Mouse (Mus musculus): Measurements from ENCODE around the gene Nek7. TPM values are rescaled to one million over a fixed set of nuclear protein-coding genes. Genes with fewer than 3 reads are reported as not detected.

The Nek7 gene
- polyA plus RNA-seq, 1 experiment from 2014 or later = 13.6 TPM

DNA sequence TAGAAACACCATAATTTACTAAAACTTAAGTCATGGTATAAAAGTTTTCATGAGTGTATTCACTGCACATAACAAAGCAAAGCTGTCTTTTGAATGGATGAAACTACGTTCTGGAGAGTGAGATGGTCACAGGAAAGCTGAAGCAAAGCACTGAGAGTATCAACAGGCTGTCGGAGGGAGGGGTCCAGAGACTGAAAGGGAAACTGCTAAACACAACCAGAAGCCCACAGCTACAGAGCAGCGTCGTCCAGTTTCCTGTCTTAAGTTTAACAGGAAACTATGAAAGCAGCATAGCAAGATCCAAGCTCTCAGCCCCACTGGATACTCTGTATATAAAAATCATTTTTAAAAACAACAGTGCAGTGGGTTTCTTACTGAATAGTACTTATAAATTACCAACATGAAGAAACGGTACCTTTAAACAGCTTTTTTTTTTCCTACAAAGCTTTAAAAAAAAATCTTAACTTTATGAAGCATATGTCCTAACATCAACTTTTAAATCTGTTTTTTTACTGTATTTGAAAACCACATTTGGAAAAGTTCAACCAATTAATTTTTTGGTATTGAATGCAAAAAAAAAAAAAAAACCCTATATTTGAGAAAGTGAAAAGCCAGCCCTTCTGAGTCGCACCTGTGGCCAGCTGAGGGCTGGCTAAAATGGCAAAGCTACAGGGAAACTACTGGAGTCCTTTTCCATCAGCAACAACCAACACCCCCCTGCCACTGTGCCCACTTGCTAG lies 102.4 kb downstream of the Nek7 start:
- Histone ChIP-seq H3K27me3 (replicated peaks; ENCODE audit: control insufficient read depth, insufficient read depth, low read length) (no peaks in the 10 kb centered on the region), H3K4me2 (ENCODE audit: low read length) (no peak overlapping the region), H3K36me3 (ENCODE audit: control insufficient read depth, insufficient read depth, low read length) (no peaks in the 10 kb centered on the region), H3K9me3 (replicated peaks; ENCODE audit: control insufficient read depth, low read length) (no peaks in the 10 kb centered on the region), H3K4me3 (ENCODE audit: low read depth, low read length) (no peak overlapping the region), H3K9ac (ENCODE audit: low read length) (no peak overlapping the region), H3K4me1 (ENCODE audit: control insufficient read depth, insufficient read depth, low read length) (peaks cover 5% of the 10 kb centered on the region; the same call in 1 of the 2 replicates), H3K27ac (ENCODE audit: low read depth, low read length) (no peak overlapping the region)
- DNase-seq (ENCODE audit: low spot score) = no peak
- peak; percentile 18; the same call in 1 of the 2 replicates for ATAC-seq
- WGBS = 50% methylated on average over 6 of the region's 6 CpGs

DNA sequence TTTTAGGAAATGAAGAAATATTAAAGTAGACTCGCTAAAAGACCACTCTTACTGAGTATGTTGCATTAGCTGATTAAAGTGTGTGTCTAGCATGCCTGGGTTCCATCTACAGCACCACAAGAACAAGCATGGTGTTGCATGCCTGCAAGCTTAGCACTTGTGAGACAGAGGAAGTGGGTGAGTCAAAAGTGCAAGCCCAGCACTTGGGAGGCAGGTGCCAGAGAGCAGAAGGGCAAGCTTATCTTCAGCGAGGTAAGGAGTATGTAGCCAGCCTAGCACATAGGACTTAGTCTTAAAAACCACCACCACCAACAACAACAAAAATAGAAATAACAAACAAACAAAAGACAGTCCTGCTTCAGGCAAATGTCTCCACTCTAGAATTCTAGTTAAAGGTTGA lies 103.0 kb downstream of the Nek7 start:
- H3K4me3 ChIP-seq (ENCODE audit: low read depth, low read length) = no peak overlapping the region
- no peak overlapping the region for H3K27ac ChIP-seq (ENCODE audit: low read depth, low read length)
- H3K9me3 ChIP-seq (replicated peaks; ENCODE audit: control insufficient read depth, low read length) = no peaks in the 10 kb centered on the region
- H3K36me3 ChIP-seq (ENCODE audit: control insufficient read depth, insufficient read depth, low read length) = no peaks in the 10 kb centered on the region
- H3K27me3 ChIP-seq (replicated peaks; ENCODE audit: control insufficient read depth, insufficient read depth, low read length) = no peaks in the 10 kb centered on the region
- DNase-seq (ENCODE audit: low spot score) (no peak), ATAC-seq (no peak)
- H3K4me1 ChIP-seq (ENCODE audit: control insufficient read depth, insufficient read depth, low read length) = peaks cover 5% of the 10 kb centered on the region; the same call in 1 of the 2 replicates
- H3K4me2 ChIP-seq (ENCODE audit: low read length) = no peak overlapping the region
- WGBS = 83% methylated on average over 2 of the region's 2 CpGs
- H3K9ac ChIP-seq (ENCODE audit: low read length) = no peak overlapping the region

DNA sequence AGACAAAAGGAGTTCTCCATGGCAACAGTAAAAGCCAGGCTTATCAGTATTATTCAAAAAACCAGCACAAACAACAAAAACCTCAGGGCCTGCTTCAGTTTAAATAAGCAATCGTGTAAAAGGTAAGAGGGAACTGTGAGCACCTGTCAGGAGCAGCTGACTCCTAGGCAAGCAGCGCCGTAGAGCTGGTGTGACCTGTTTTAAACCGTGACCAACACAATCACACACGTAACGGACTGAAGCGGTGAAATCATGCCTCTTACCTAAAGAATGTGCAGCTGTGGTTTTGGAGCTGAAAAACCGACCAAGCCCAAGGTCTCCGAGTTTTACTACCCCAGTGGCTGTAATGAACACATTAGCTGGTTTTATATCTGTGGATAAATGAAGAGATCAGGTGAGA lies 104.6 kb downstream of the Nek7 start:
- Histone ChIP-seq H3K9me3 (replicated peaks; ENCODE audit: control insufficient read depth, low read length) (no peaks in the 10 kb centered on the region), H3K9ac (ENCODE audit: low read length) (no peak overlapping the region), H3K27me3 (replicated peaks; ENCODE audit: control insufficient read depth, insufficient read depth, low read length) (no peaks in the 10 kb centered on the region), H3K4me2 (ENCODE audit: low read length) (no peak overlapping the region), H3K4me3 (ENCODE audit: low read depth, low read length) (no peak overlapping the region), H3K4me1 (ENCODE audit: control insufficient read depth, insufficient read depth, low read length) (peaks cover 5% of the 10 kb centered on the region; the same call in 1 of the 2 replicates), H3K36me3 (ENCODE audit: control insufficient read depth, insufficient read depth, low read length) (no peaks in the 10 kb centered on the region), H3K27ac (ENCODE audit: low read depth, low read length) (no peak overlapping the region)
- 74% methylated on average over 9 of the region's 9 CpGs for WGBS
- no peak for DNase-seq (ENCODE audit: low spot score)
- ATAC-seq = no peak

GRCm38 (mm10) chr1:138513982-138514381 lies 106.0 kb downstream of the Nek7 start:
- Histone ChIP-seq H3K9me3 (replicated peaks; ENCODE audit: control insufficient read depth, low read length) (no peaks in the 10 kb centered on the region), H3K27me3 (replicated peaks; ENCODE audit: control insufficient read depth, insufficient read depth, low read length) (no peaks in the 10 kb centered on the region), H3K36me3 (ENCODE audit: control insufficient read depth, insufficient read depth, low read length) (no peaks in the 10 kb centered on the region), H3K9ac (ENCODE audit: low read length) (no peak overlapping the region), H3K4me1 (ENCODE audit: control insufficient read depth, insufficient read depth, low read length) (peaks cover 5% of the 10 kb centered on the region; the same call in 1 of the 2 replicates), H3K27ac (ENCODE audit: low read depth, low read length) (no peak overlapping the region), H3K4me3 (ENCODE audit: low read depth, low read length) (no peak overlapping the region), H3K4me2 (ENCODE audit: low read length) (no peak overlapping the region)
- 82% methylated on average over 4 of the region's 4 CpGs for WGBS
- DNase-seq (ENCODE audit: low spot score) (no peak), ATAC-seq (no peak)

- no peak overlapping the region for H3K9ac ChIP-seq (ENCODE audit: low read length)
- H3K9me3 ChIP-seq (replicated peaks; ENCODE audit: control insufficient read depth, low read length) = no peaks in the 10 kb centered on the region
- no peak overlapping the region for H3K27ac ChIP-seq (ENCODE audit: low read depth, low read length)
- peaks cover 15% of the 10 kb centered on the region for H3K4me1 ChIP-seq (ENCODE audit: control insufficient read depth, insufficient read depth, low read length)
- H3K4me3 ChIP-seq (ENCODE audit: low read depth, low read length) = no peak overlapping the region
- H3K36me3 ChIP-seq (ENCODE audit: control insufficient read depth, insufficient read depth, low read length) = no peaks in the 10 kb centered on the region
- 75% methylated on average over 4 of the region's 4 CpGs for WGBS
- DNase-seq (ENCODE audit: low spot score) (no peak), ATAC-seq (no peak)
- H3K27me3 ChIP-seq (replicated peaks; ENCODE audit: control insufficient read depth, insufficient read depth, low read length) = no peaks in the 10 kb centered on the region
- no peak overlapping the region for H3K4me2 ChIP-seq (ENCODE audit: low read length)
These were observed 109.4 kb downstream of the Nek7 start for GRCm38 (mm10) chr1:138510566-138510965.

DNA sequence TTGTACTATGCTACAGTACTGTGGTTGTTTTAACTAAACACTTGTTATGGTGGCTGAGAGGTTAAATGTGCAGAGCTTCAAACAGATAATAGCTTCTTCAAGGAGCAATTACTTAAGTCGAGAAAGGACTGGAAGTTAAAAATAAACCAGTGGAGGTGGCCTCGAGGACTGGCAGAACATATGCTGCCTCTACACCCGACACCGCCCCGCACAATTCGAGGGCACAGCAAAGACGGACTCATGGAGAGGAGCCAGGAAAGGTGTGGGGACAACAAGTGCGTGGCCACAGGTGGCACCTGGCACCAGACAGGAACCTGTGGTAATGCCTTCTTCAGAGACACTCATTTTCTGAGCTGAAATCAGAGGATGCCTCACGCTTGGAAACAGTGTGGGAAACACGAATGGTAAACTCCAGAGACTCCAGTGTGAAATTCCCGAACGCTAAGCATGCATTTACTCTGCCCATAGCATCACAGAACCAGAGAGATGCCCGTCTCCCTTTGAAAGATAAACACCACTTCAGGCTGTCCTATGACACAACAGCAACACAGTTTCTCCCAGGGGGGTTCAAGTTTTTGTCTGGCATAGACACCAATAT lies 112.4 kb downstream of the Nek7 start:
- H3K36me3 ChIP-seq (ENCODE audit: control insufficient read depth, insufficient read depth, low read length) = no peaks in the 10 kb centered on the region
- 32% methylated on average over 13 of the region's 13 CpGs for WGBS
- H3K4me1 ChIP-seq (ENCODE audit: control insufficient read depth, insufficient read depth, low read length) = peaks cover 24% of the 10 kb centered on the region
- ATAC-seq (peak; percentile 42), DNase-seq (ENCODE audit: low spot score) (no peak)
- no peaks in the 10 kb centered on the region for H3K27me3 ChIP-seq (replicated peaks; ENCODE audit: control insufficient read depth, insufficient read depth, low read length)
- no peak overlapping the region for H3K4me3 ChIP-seq (ENCODE audit: low read depth, low read length)
- no peaks in the 10 kb centered on the region for H3K9me3 ChIP-seq (replicated peaks; ENCODE audit: control insufficient read depth, low read length)
- H3K9ac ChIP-seq (ENCODE audit: low read length) = no peak overlapping the region
- peak overlapping the region; percentile 48; the same call in 1 of the 2 replicates for H3K27ac ChIP-seq (ENCODE audit: low read depth, low read length)
- peak overlapping the region; percentile 12; the same call in 1 of the 2 replicates for H3K4me2 ChIP-seq (ENCODE audit: low read length)

DNA sequence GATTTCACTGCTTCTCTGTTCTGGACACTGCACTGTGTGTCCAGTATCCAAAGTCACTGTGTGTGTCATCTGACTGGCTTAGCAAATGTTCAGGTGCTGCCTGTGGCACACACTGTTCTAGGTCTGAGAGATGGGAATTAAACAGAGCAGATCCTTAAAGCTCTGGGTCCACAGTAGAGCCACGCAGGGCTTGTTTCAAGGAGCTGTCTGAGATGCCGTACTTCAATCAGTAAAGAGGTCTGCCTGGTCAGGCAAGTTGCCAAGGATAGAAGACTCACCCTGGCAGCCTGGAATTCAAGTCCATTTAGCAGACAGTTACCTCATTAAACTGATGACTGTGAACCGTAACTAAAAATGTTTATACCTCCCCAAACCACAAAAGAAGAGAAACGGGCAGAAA lies 112.9 kb downstream of the Nek7 start:
- Histone ChIP-seq H3K4me3 (ENCODE audit: low read depth, low read length) (no peak overlapping the region), H3K27ac (ENCODE audit: low read depth, low read length) (peak overlapping the region; percentile 48; the same call in 1 of the 2 replicates), H3K27me3 (replicated peaks; ENCODE audit: control insufficient read depth, insufficient read depth, low read length) (no peaks in the 10 kb centered on the region), H3K4me1 (ENCODE audit: control insufficient read depth, insufficient read depth, low read length) (peaks cover 24% of the 10 kb centered on the region), H3K4me2 (ENCODE audit: low read length) (peak overlapping the region; percentile 12; the same call in 1 of the 2 replicates), H3K36me3 (ENCODE audit: control insufficient read depth, insufficient read depth, low read length) (no peaks in the 10 kb centered on the region), H3K9ac (ENCODE audit: low read length) (no peak overlapping the region), H3K9me3 (replicated peaks; ENCODE audit: control insufficient read depth, low read length) (no peaks in the 10 kb centered on the region)
- peak; percentile 73 for DNase-seq (ENCODE audit: low spot score)
- peak; percentile 80 for ATAC-seq
- 4% methylated on average over 4 of the region's 4 CpGs for WGBS

DNA sequence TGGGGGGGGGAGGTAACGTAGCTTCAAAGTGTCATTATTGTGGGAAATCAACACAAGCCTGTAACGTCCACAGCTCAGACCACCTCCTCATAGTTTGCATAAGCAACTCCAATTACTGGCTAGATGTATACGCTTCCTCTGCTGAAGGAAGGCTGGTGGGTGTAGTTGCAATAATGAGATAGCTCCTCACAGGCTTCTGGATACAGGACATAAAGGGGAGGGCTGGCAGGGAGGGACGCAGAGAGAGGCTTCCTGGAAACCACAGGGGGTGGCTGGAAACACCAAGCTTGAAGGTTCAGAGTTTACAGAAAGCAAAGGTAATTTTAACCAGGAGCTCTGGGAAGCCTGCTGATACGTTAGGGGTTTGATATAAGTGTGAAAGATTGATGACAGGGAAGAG lies 115.7 kb downstream of the Nek7 start:
- Histone ChIP-seq H3K9ac (ENCODE audit: low read length) (no peak overlapping the region), H3K4me3 (ENCODE audit: low read depth, low read length) (no peak overlapping the region), H3K4me1 (ENCODE audit: control insufficient read depth, insufficient read depth, low read length) (peaks cover 36% of the 10 kb centered on the region), H3K36me3 (ENCODE audit: control insufficient read depth, insufficient read depth, low read length) (no peaks in the 10 kb centered on the region), H3K27me3 (replicated peaks; ENCODE audit: control insufficient read depth, insufficient read depth, low read length) (no peaks in the 10 kb centered on the region), H3K27ac (ENCODE audit: low read depth, low read length) (no peak overlapping the region), H3K4me2 (ENCODE audit: low read length) (no peak overlapping the region), H3K9me3 (replicated peaks; ENCODE audit: control insufficient read depth, low read length) (no peaks in the 10 kb centered on the region)
- no peak for ATAC-seq
- no peak for DNase-seq (ENCODE audit: low spot score)
- WGBS = 20% methylated on average over 5 of the region's 5 CpGs

- Histone ChIP-seq H3K4me1 (ENCODE audit: control insufficient read depth, insufficient read depth, low read length) (peaks cover 45% of the 10 kb centered on the region), H3K36me3 (ENCODE audit: control insufficient read depth, insufficient read depth, low read length) (no peaks in the 10 kb centered on the region), H3K9me3 (replicated peaks; ENCODE audit: control insufficient read depth, low read length) (no peaks in the 10 kb centered on the region), H3K4me2 (ENCODE audit: low read length) (peak overlapping the region; percentile 43), H3K27me3 (replicated peaks; ENCODE audit: control insufficient read depth, insufficient read depth, low read length) (no peaks in the 10 kb centered on the region), H3K9ac (ENCODE audit: low read length) (no peak overlapping the region), H3K4me3 (ENCODE audit: low read depth, low read length) (no peak overlapping the region), H3K27ac (ENCODE audit: low read depth, low read length) (peak overlapping the region; percentile 92)
- ATAC-seq = no peak
- DNase-seq (ENCODE audit: low spot score) = no peak
- 18% methylated on average over 6 of the region's 6 CpGs for WGBS
These were observed 119.2 kb downstream of the Nek7 start for GRCm38 (mm10) chr1:138500691-138501090.

Measured in forebrain, embryonic 14.5 days (tissue).